Mouse (Mus musculus) testis, adult 2 months (tissue): ENCODE results near the gene Gramd1b. TPM values are rescaled to one million over a fixed set of nuclear protein-coding genes. Genes with fewer than 3 reads are reported as not detected.

Source experiments
- H3K27ac ChIP-seq: fragments of 200-500 bp; 2 replicates; pipeline ENCODE4 v1.5.1; 2012; ENCODE audit warnings: low read depth, low read length; ENCODE audit not compliant: control insufficient read depth, insufficient read depth
- H3K27me3 ChIP-seq: fragments of 200-500 bp; 2 replicates; pipeline ENCODE4 v1.6.1; 2012; ENCODE audit warnings: mild to moderate bottlenecking, low read length, moderate library complexity; ENCODE audit not compliant: control insufficient read depth, insufficient read depth
- H3K36me3 ChIP-seq: fragments of 200-500 bp; 2 replicates; pipeline ENCODE4 v1.6.1; 2012; ENCODE audit warnings: mild to moderate bottlenecking, low read length; ENCODE audit not compliant: control insufficient read depth, insufficient read depth
- H3K4me1 ChIP-seq: fragments of 200-500 bp; 2 replicates; pipeline ENCODE4 v1.6.1; 2012; ENCODE audit warnings: low read length; ENCODE audit not compliant: control insufficient read depth, insufficient read depth
- H3K4me3 ChIP-seq: fragments of 200-500 bp; 2 replicates; pipeline ENCODE4 v1.5.1; 2012; ENCODE audit warnings: low read depth, mild to moderate bottlenecking, low read length, moderate library complexity, mixed read lengths; ENCODE audit not compliant: control insufficient read depth
- CTCF ChIP-seq: fragments of 200-500 bp; IDR thresholded peaks from 2 replicates; pipeline ENCODE4 v1.5.1; 2012; ENCODE audit warnings: low read depth, mild to moderate bottlenecking, inconsistent platforms, low read length, moderate library complexity; ENCODE audit not compliant: control insufficient read depth, insufficient read depth, insufficient replicate concordance
- POLR2A ChIP-seq: fragments of 200-500 bp; IDR thresholded peaks from 2 replicates; pipeline ENCODE4 v1.6.1; 2012; ENCODE audit warnings: low read depth, mild to moderate bottlenecking, inconsistent platforms, low read length, moderate library complexity; ENCODE audit not compliant: control insufficient read depth
- polyA plus RNA-seq: library from polyadenylated mRNA; depleted of rRNA; stranded (reverse); fragments of >200 nt; gene quantifications from 2 replicates; pipeline ENCODE4 v1.2.3, GENCODE M21; 2012

The Gramd1b gene
- polyA plus RNA-seq, 1 experiment, result 143 TPM

DNA sequence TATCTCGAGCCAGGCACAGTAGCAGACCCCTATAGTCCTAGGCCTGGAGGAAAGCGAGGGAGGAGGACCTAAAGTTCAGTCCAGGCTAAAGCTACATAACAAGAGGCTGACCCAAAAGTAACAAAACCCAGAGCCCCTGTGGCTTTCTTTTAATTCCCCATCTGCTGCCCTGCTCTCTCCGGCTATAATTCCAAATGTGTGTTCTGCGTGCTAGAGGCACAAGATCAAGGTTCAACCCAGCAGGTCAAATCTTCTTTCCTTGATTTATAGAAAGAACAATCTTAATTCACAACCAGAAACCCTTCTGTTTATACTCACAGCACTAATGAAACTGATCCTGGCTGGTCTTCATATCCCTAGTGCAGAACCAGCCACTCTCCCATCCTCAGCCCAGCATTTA lies 118.9 kb downstream of the Gramd1b start:
- H3K27ac ChIP-seq, result no peak overlapping the region
- TF ChIP-seq POLR2A (no peak), CTCF (no peak)
- H3K27me3 ChIP-seq, result no peaks in the 10 kb centered on the region
- H3K4me1 ChIP-seq, result peaks cover 2% of the 10 kb centered on the region
- no peak overlapping the region for H3K4me3 ChIP-seq
- H3K36me3 ChIP-seq, result no peaks in the 10 kb centered on the region

DNA sequence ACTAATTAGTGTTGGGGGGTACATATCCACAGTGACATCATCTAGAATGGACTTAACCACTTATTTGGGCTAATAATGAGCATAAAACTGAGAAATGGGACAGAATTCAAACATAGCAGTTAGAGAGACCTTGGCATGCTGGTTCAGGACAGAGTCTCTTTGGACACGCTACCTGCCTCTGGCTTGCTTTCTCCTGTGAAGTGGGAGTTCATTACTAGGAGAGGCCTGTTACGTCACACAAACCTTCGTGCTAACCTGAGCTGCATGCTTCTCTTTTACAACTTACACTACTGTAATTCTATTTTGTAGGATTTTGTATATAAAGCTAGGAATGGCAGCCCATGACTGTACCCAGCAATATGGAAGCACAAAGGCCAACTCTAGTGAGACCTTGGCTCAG lies 120.3 kb downstream of the Gramd1b start:
- Histone ChIP-seq H3K4me3 (no peak overlapping the region), H3K36me3 (no peaks in the 10 kb centered on the region), H3K4me1 (peaks cover 3% of the 10 kb centered on the region), H3K27ac (no peak overlapping the region), H3K27me3 (no peaks in the 10 kb centered on the region)
- no peak for TF ChIP-seq POLR2A
- TF ChIP-seq CTCF, result no peak

DNA sequence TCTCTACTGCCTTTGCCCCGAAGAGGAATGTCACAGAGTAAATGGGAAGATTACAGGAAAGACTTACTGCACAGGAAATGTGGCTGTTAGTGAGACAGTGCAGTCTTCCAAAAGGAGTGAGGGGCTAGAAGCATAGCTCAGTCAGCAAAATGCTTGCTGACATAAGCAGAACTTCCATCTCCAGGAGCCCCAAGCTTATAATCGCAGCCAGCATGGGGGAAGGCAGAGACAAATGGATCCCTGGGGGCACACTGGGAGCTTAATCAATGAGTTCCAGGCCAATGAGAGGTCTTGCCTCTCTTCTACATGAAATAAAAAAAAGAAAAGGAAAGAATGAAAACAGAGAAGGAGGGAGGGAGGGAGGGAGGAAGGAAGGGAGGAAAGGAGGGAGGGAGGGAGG lies 122.1 kb downstream of the Gramd1b start:
- no peaks in the 10 kb centered on the region for H3K36me3 ChIP-seq
- H3K4me1 ChIP-seq, result peaks cover 3% of the 10 kb centered on the region
- no peak overlapping the region for H3K27ac ChIP-seq
- no peaks in the 10 kb centered on the region for H3K27me3 ChIP-seq
- TF ChIP-seq POLR2A (no peak), CTCF (no peak)
- no peak overlapping the region for H3K4me3 ChIP-seq

DNA sequence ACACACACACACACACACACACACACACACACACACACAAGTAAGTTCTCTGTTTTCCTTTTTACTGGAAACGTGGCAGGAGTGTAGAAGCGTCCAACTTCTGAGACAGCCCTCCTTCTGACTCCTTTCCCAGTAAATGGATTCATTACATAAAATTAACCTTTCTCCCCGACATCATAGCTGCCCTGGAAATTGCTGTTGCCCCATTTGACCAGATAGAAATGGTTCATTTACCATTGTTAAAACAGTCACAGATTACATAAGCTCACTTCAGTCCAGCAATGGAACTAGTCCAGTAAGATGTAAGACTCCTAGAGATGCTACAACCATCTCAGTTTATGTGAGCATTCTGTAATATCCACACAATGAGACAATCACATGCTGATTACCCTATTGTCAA lies 122.8 kb downstream of the Gramd1b start:
- Histone ChIP-seq H3K4me3 (no peak overlapping the region), H3K36me3 (no peaks in the 10 kb centered on the region), H3K27me3 (no peaks in the 10 kb centered on the region), H3K27ac (no peak overlapping the region), H3K4me1 (peaks cover 2% of the 10 kb centered on the region; the same call in 1 of the 2 replicates)
- TF ChIP-seq CTCF, result no peak
- no peak for TF ChIP-seq POLR2A

DNA sequence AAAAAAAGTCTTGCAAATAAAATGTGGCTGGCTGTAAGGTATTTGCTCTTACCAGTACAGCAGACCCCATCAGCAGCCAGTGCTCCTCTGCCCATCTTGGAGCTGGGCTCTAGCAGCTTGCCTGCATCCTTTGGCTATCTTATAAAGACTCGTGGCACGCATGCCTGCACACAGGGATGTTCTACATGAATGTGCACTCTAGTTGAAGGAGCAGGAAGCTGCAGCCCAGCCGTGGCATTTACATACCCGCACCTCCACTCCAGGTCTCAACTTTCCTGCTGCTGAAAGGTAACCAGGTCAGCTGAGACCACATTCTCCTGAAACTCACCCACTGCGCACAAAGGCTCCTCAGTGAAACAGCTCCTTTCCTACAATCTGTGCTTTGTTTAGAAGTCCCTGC lies 123.3 kb downstream of the Gramd1b start:
- no peak for TF ChIP-seq POLR2A
- no peak for TF ChIP-seq CTCF

DNA sequence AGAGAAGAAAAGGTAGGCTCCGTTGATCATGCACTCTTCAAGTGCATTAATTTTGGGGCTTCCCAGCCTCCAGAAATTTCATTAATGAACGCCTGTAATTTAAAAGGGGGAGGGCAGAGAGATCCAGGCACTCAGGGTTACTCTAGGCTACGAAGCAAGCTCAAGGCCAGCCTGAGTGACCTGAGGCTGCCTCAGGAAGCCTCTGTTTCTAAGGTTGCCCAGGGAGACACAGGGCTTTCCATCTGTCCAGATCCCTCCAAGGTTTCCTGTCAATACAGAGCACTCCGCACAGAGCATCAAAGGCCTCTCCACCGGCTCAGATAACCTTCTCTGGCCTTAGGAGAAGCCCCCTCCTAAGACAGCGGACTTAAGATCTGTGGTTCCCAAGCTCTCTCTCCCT lies 125.4 kb downstream of the Gramd1b start:
- Histone ChIP-seq H3K27ac (peak overlapping the region; percentile 10; the same call in 1 of the 2 replicates), H3K4me1 (peaks cover 2% of the 10 kb centered on the region; the same call in 1 of the 2 replicates), H3K36me3 (no peaks in the 10 kb centered on the region), H3K4me3 (peak overlapping the region; percentile 82), H3K27me3 (no peaks in the 10 kb centered on the region)
- TF ChIP-seq POLR2A (no peak), CTCF (no peak)

More for the DNA sequence above, 123.3 kb downstream of the Gramd1b start:
- no peaks in the 10 kb centered on the region for H3K36me3 ChIP-seq
- no peaks in the 10 kb centered on the region for H3K27me3 ChIP-seq
- no peak overlapping the region for H3K4me3 ChIP-seq
- H3K27ac ChIP-seq, result no peak overlapping the region
- H3K4me1 ChIP-seq, result peaks cover 2% of the 10 kb centered on the region; the same call in 1 of the 2 replicates

DNA sequence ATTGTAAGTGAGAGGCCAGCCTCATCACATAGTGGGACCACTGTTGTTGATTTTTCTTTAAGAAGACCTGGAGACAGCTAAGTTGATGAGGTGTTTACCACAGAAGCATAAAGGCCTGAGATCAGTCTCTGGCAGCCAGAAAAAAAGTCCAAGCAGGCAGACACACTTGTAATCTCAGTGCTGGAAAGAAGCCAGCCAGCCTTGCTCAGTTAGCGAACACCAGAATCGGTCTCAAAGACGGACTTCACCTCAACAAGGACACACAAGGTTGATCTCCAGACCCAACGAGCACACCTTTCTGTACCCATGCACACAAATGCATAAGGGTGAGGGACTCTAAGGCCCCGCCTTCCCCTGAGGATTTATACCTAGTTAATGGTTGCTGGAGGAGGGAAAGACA lies 125.9 kb downstream of the Gramd1b start:
- H3K27ac ChIP-seq, result no peak overlapping the region
- H3K4me1 ChIP-seq, result peaks cover 2% of the 10 kb centered on the region; the same call in 1 of the 2 replicates
- TF ChIP-seq POLR2A (no peak), CTCF (no peak)
- no peak overlapping the region for H3K4me3 ChIP-seq
- H3K36me3 ChIP-seq, result no peaks in the 10 kb centered on the region
- H3K27me3 ChIP-seq, result no peaks in the 10 kb centered on the region

DNA sequence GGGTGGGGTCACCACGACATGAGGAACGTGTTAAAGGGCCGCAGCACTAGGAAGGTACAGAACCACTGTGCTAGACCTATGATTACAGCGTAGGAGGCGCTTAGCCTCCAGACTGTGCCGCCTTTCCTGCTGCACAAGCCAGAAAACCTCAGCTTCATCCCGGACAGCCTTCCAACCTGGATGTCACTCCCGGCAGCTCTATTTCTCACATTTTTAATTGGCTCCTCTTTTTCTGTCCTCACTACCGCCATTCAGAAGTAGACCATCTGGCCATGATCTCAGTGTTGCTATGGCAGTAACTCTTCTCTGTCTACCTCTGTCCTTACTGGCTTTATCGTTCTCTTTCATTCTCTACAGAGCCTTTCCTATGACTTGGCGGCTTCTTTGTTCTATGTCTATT lies 126.5 kb downstream of the Gramd1b start:
- Histone ChIP-seq H3K4me3 (no peak overlapping the region), H3K4me1 (peaks cover 2% of the 10 kb centered on the region; the same call in 1 of the 2 replicates), H3K27me3 (no peaks in the 10 kb centered on the region), H3K27ac (no peak overlapping the region), H3K36me3 (no peaks in the 10 kb centered on the region)
- TF ChIP-seq POLR2A (no peak), CTCF (no peak)
